Mouse (Mus musculus) cerebellum, postnatal 10 days (tissue): Measurements from ENCODE around the gene Apob.

Source experiments
- DNase-seq, 2 experiments: peaks; one replicate each; pipeline ENCODE4 v3.0.0; 2021; ENCODE audit warnings: mixed read lengths in 2 of 2

The Apob gene

GRCm38 (mm10) chr12:8038081-8038730 lies 60.8 kb downstream of the Apob start:
- no peak for DNase-seq

DNA sequence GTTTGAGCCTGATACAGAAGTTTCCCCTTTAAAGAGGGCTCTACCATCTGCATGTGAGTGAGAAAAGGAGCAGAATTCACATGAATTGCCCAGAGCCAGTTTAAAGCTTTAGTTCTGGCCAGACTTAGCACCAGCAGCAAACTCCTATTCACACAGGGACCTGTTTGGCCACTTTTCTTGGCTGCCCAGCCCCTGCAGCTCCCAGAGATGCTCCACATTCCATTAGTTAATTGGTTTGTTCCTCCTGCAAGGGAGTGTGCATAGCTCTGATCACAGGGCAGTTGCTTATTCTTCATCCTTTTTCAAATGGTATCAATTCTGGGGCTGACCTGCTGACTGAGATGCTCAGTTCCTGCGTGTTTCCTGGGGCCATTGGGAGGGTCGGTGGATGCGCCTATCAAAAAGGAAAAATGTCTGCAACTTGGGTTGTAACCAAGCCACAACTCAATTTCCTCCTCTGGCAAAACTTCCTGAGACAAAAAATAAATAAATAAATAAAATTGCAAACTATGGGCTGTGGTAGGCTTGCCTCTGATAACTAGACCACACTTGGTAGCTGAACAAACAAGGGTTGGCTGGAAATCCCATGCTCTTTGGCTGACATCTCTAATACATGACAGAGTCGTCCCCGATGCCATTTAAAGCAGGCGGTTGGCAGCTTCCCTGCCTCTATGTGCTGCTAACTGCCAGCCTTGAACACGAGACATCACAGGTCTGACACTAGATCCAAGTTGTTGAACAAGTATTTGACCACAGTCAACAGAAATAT lies 65.4 kb downstream of the Apob start:
- DNase-seq, result peak; percentile 24 to 40

GRCm38 (mm10) chr12:8047046-8047445 lies 69.6 kb downstream of the Apob start:
- DNase-seq, result no peak

DNA sequence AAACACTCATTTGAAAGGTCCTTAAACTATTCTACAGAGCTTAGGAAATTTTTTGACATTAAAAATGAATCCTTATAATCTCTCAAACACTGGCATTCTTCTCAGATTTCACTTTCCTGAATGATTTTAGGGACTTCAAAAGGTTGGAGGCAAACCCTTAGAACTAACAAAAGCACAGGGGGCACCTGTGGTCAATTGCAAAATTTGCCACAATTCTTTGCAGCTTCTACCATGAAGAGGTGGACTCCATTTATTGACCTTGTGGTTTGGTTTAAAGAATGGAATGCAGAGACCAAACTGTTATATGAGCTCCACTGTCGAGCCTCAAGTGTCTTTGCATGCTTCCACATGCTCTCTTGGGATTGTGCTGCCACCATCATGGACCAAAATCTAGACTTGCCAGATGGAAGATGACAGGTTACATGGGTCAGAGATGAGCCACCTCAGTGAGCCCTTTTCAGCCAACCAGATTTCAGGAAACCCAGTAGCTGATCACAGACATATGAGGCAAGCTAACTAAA lies 70.4 kb downstream of the Apob start:
- DNase-seq, result no peak

- DNase-seq, result no peak
Measured at GRCm38 (mm10) chr12:8056001-8056640, 78.7 kb downstream of the Apob start.

DNA sequence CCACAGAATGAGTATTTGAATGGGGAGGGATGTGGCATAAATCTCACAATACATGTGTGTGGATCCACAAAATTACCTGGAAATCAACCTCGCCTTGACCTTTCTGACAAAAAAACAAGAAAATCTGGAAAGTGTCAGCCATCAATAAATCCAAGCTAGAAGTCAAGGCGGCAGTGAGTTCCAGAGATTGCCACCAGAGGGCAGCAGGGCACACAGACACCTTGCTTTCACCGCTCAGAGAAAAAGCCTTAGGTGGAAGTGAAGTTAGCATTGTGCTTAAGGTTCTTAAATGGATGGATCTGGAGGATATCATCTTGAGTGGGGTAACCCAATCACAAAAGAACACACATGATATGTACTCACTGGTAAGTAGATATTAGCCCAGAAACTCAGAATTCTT lies 82.1 kb downstream of the Apob start:
- peak; percentile 84 to 90 for DNase-seq

GRCm38 (mm10) chr12:8063363-8064065 lies 86.1 kb downstream of the Apob start:
- DNase-seq, result peak; percentile 9 to 11
